Mouse (Mus musculus) kidney, embryonic 16.5 days (tissue): Measurements from ENCODE around the gene Amz2. TPM values are rescaled to one million over a fixed set of nuclear protein-coding genes. Genes with fewer than 3 reads are reported as not detected.

Experiments
- ATAC-seq: fragments of 200-750 bp; cut with Nextera tagmentation; 2 replicates; pipeline ENCODE4 v1.8.0; 2017; ENCODE audit warnings: moderate TSS enrichment; ENCODE audit not compliant: low FRiP score, low TSS enrichment
- H3K27ac ChIP-seq: fragments of 300-500 bp; sonication (generic); 2 replicates; pipeline ENCODE4 v1.5.1; 2014; ENCODE audit warnings: low read length
- H3K27me3 ChIP-seq: fragments of 300-500 bp; sonication (generic); 2 replicates; pipeline ENCODE4 v1.6.1; 2014; ENCODE audit warnings: low read length, control low read depth, mixed read lengths; ENCODE audit not compliant: insufficient read depth
- H3K36me3 ChIP-seq: fragments of 300-500 bp; sonication (generic); 2 replicates; pipeline ENCODE4 v1.6.1; 2014; ENCODE audit warnings: low read length, control low read depth, mixed read lengths; ENCODE audit not compliant: insufficient read depth
- H3K4me1 ChIP-seq: fragments of 300-500 bp; sonication (generic); 2 replicates; pipeline ENCODE4 v1.6.1; 2014; ENCODE audit warnings: low read length, control low read depth, mixed read lengths; ENCODE audit not compliant: insufficient read depth
- H3K4me2 ChIP-seq: fragments of 300-500 bp; sonication (generic); replicated peaks from 2 replicates; pipeline ENCODE4 v1.6.1; 2014; ENCODE audit warnings: low read depth, low read length
- H3K4me3 ChIP-seq: fragments of 300-500 bp; sonication (generic); 2 replicates; pipeline ENCODE4 v1.5.1; 2014; ENCODE audit warnings: mild to moderate bottlenecking, low read length
- H3K9ac ChIP-seq: fragments of 300-500 bp; sonication (generic); replicated peaks from 2 replicates; pipeline ENCODE4 v1.6.1; 2014; ENCODE audit warnings: low read length
- H3K9me3 ChIP-seq: fragments of 300-500 bp; sonication (generic); 2 replicates; pipeline ENCODE4 v1.6.1; 2016; ENCODE audit warnings: low read length, control low read depth
- WGBS: fragments of 180-500 bp; shearing (Covaris S2); extraction: QIAGEN DNeasy Blood & Tissue Kit; methylation state at CpG from one replicate; pipeline ENCODE4 v1.1.7; 2014; 5-methylcytosine and 5-hydroxymethylcytosine counted together
- polyA plus RNA-seq: library from polyadenylated mRNA; unstranded; fragments of >200 nt; fragmentation: Nextera tagmentation; extraction: Ambion mirVana; gene quantifications from 2 replicates; pipeline ENCODE4 v1.2.1, GENCODE M21; 2015

Amz2 gene
- polyA plus RNA-seq, 1 experiment from 2014 or later = 42.7 TPM

GRCm38 (mm10) chr11:109473171-109474085 lies 47.7 kb downstream of the Amz2 start, which contains the start of the genes Arsg and Slc16a6:
Arsg (plus strand) TSS chr11:109473374.
Slc16a6 (minus strand) TSS chr11:109473598.
- Histone ChIP-seq H3K4me1 (peaks cover 26% of the 10 kb centered on the region), H3K4me3 (peak within 1 kb of the TSS; percentile 75), H3K9me3 (no peaks in the 10 kb centered on the region), H3K9ac (peak within 1 kb of the TSS; percentile 91), H3K27ac (peak within 1 kb of the TSS; percentile 85), H3K36me3 (no peaks in the 10 kb centered on the region), H3K4me2 (peak within 1 kb of the TSS; percentile 95), H3K27me3 (no peaks in the 10 kb centered on the region)
- WGBS = under 1% methylated on average over 86 of the region's 111 CpGs
- peak; percentile 85 for ATAC-seq

- H3K4me2 ChIP-seq = peak overlapping the region; percentile 95
- no peaks in the 10 kb centered on the region for H3K27me3 ChIP-seq
- 14% methylated on average over 14 of the region's 14 CpGs for WGBS
- peak overlapping the region; percentile 91 for H3K9ac ChIP-seq
- ATAC-seq = peak; percentile 14; the same call in 1 of the 2 replicates
- peak overlapping the region; percentile 75 for H3K4me3 ChIP-seq
- no peaks in the 10 kb centered on the region for H3K9me3 ChIP-seq
- H3K4me1 ChIP-seq = peaks cover 26% of the 10 kb centered on the region
- no peaks in the 10 kb centered on the region for H3K36me3 ChIP-seq
- peak overlapping the region; percentile 85; the same call in 1 of the 2 replicates for H3K27ac ChIP-seq
Measured at GRCm38 (mm10) chr11:109474086-109474742, 48.5 kb downstream of the Amz2 start.

GRCm38 (mm10) chr11:109474836-109475235 lies 49.1 kb downstream of the Amz2 start:
- 86% methylated on average over 13 of the region's 13 CpGs for WGBS
- Histone ChIP-seq H3K27ac (no peak overlapping the region), H3K4me2 (no peak overlapping the region), H3K27me3 (no peaks in the 10 kb centered on the region), H3K9ac (no peak overlapping the region), H3K4me1 (peaks cover 26% of the 10 kb centered on the region), H3K4me3 (no peak overlapping the region), H3K36me3 (no peaks in the 10 kb centered on the region), H3K9me3 (no peaks in the 10 kb centered on the region)
- no peak for ATAC-seq

GRCm38 (mm10) chr11:109475717-109476116 lies 50.0 kb downstream of the Amz2 start:
- Histone ChIP-seq H3K4me2 (no peak overlapping the region), H3K4me1 (peaks cover 20% of the 10 kb centered on the region), H3K9ac (no peak overlapping the region), H3K9me3 (no peaks in the 10 kb centered on the region), H3K36me3 (no peaks in the 10 kb centered on the region), H3K27ac (no peak overlapping the region), H3K4me3 (no peak overlapping the region), H3K27me3 (no peaks in the 10 kb centered on the region)
- 72% methylated on average over 4 of the region's 4 CpGs for WGBS
- no peak for ATAC-seq

GRCm38 (mm10) chr11:109476241-109476640 lies 50.5 kb downstream of the Amz2 start:
- Histone ChIP-seq H3K4me3 (no peak overlapping the region), H3K9me3 (no peaks in the 10 kb centered on the region), H3K4me2 (no peak overlapping the region), H3K4me1 (peaks cover 15% of the 10 kb centered on the region), H3K27ac (no peak overlapping the region), H3K36me3 (no peaks in the 10 kb centered on the region), H3K9ac (no peak overlapping the region), H3K27me3 (no peaks in the 10 kb centered on the region)
- no peak for ATAC-seq
- WGBS = 63% methylated on average over 2 of the region's 2 CpGs

- H3K4me1 ChIP-seq = peaks cover 11% of the 10 kb centered on the region
- no peak overlapping the region for H3K4me3 ChIP-seq
- H3K36me3 ChIP-seq = no peaks in the 10 kb centered on the region
- 48% methylated on average over 6 of the region's 6 CpGs for WGBS
- H3K27ac ChIP-seq = no peak overlapping the region
- H3K4me2 ChIP-seq = no peak overlapping the region
- no peak for ATAC-seq
- no peaks in the 10 kb centered on the region for H3K9me3 ChIP-seq
- no peak overlapping the region for H3K9ac ChIP-seq
- no peaks in the 10 kb centered on the region for H3K27me3 ChIP-seq
Measured at GRCm38 (mm10) chr11:109476653-109477052, 50.9 kb downstream of the Amz2 start.

- 30% methylated on average over 16 of the region's 16 CpGs for WGBS
- Histone ChIP-seq H3K9ac (no peak overlapping the region), H3K36me3 (no peaks in the 10 kb centered on the region), H3K4me1 (peaks cover 9% of the 10 kb centered on the region), H3K27me3 (no peaks in the 10 kb centered on the region), H3K4me3 (no peak overlapping the region), H3K4me2 (no peak overlapping the region; the same call in 1 of the 2 replicates), H3K9me3 (no peaks in the 10 kb centered on the region), H3K27ac (no peak overlapping the region)
- ATAC-seq = no peak
Measured at GRCm38 (mm10) chr11:109477606-109478380, 52.0 kb downstream of the Amz2 start.

GRCm38 (mm10) chr11:109479575-109480285 lies 54.0 kb downstream of the Amz2 start:
- no peak overlapping the region for H3K9ac ChIP-seq
- no peak for ATAC-seq
- H3K4me3 ChIP-seq = no peak overlapping the region
- H3K36me3 ChIP-seq = no peaks in the 10 kb centered on the region
- no peaks in the 10 kb centered on the region for H3K27me3 ChIP-seq
- H3K27ac ChIP-seq = no peak overlapping the region
- no peak overlapping the region for H3K4me2 ChIP-seq
- WGBS = 71% methylated on average over 16 of the region's 16 CpGs
- H3K4me1 ChIP-seq = peaks cover 4% of the 10 kb centered on the region; the same call in 1 of the 2 replicates
- no peaks in the 10 kb centered on the region for H3K9me3 ChIP-seq

GRCm38 (mm10) chr11:109480440-109480839 lies 54.7 kb downstream of the Amz2 start:
- ATAC-seq = no peak
- Histone ChIP-seq H3K4me1 (peaks cover 4% of the 10 kb centered on the region; the same call in 1 of the 2 replicates), H3K4me2 (no peak overlapping the region), H3K27ac (no peak overlapping the region), H3K9me3 (no peaks in the 10 kb centered on the region), H3K27me3 (no peaks in the 10 kb centered on the region), H3K36me3 (no peaks in the 10 kb centered on the region), H3K4me3 (no peak overlapping the region), H3K9ac (no peak overlapping the region)
- WGBS = 84% methylated on average over 8 of the region's 8 CpGs
